Mouse (Mus musculus): Measurements from ENCODE around the gene Gm5475. TPM values are rescaled to one million over a fixed set of nuclear protein-coding genes. Genes with fewer than 3 reads are reported as not detected.
"Not testable (repeated sequence)": the region's sequence is repeated elsewhere in the genome, so short reads cannot be mapped to it uniquely, and the experiment has no call there.

Gene Gm5475
- total RNA-seq (2014; rRNA removed) (0.08 TPM in 1 of 2 replicates, not detected in the other), polyA plus RNA-seq (2015; fragmentation: Nextera tagmentation; extraction: Ambion mirVana) (0.09 and 0.10 TPM in 2 replicates)

DNA sequence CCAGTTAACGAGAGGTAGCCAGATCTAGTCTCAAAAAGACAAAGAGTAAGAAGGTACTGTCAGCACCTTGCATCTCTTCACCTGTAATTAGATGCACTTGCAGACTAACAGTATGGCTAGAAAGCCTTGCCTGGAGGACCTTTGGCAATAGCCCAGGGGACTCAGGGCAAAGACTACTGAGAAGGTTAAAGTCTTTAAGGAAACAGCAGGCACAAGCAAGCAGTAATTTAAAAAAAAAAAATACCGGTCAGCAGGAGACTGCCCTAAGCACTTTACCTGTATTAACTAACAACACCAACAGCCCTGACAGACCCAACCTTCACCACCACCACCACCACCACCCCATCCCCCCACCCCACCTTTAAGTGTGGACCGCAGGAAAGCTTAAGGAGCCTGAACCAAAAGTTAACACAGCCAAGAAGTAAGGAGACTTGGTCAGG is at the start of gene Gm5475:
Gene Gm5475, plus strand, starts transcription at position 390 of the 440 bp plus-strand sequence.
- Histone ChIP-seq H3K4me1 (ENCODE audit: insufficient read depth) (peaks cover 12% of the 10 kb centered on the region; the same call in 1 of the 2 replicates), H3K4me3 (ENCODE audit: low read depth, low read length) (peak within 1 kb of the TSS; percentile 93), H3K4me2 (ENCODE audit: low read depth) (peak within 1 kb of the TSS; percentile 93), H3K9ac (peak within 1 kb of the TSS; percentile 77), H3K27ac (ENCODE audit: low read depth, low read length) (peak within 1 kb of the TSS; percentile 57; the same call in 1 of the 2 replicates), H3K27me3 (ENCODE audit: insufficient read depth, low read length) (peaks cover 20% of the 10 kb centered on the region)
- 23% methylated on average over 3 of the region's 3 CpGs for WGBS
- ATAC-seq; DNase-seq; H3K36me3 ChIP-seq (ENCODE audit: insufficient read depth); H3K9me3 ChIP-seq (ENCODE audit: low read length): not testable (repeated sequence)

DNA sequence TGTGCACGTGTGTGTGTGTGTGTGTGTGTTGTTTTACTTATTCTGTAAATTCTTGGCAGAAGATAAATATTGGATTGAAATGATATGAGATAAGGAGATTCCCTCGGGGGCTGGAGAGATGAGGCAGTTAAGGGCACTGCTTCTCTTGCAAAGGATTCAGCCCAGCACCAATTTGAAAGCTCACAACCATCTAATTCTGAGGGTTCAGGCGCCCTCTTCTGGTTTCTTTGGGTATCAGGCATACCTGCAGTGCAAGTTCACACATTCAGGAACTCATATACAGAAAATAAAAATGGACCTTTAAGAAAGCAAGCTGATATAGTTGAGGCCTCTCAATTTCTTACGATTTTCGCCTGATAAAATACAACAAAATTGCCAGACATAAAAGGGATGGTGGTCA is 46.9 kb upstream of the Gm5475 start:
- H3K4me1 ChIP-seq (ENCODE audit: insufficient read depth), result no peaks in the 10 kb centered on the region
- no peaks in the 10 kb centered on the region for H3K27me3 ChIP-seq (ENCODE audit: insufficient read depth, low read length)
- no peaks in the 10 kb centered on the region for H3K9me3 ChIP-seq (ENCODE audit: low read length)
- 36% methylated on average over 5 of the region's 5 CpGs for WGBS
- no peak overlapping the region for H3K27ac ChIP-seq (ENCODE audit: low read depth, low read length)
- DNase-seq, result peak; percentile 82
- H3K4me3 ChIP-seq (ENCODE audit: low read depth, low read length), result no peak overlapping the region
- ATAC-seq, result peak; percentile 51; the same call in 1 of the 2 replicates
- H3K9ac ChIP-seq, result no peak overlapping the region
- H3K36me3 ChIP-seq (ENCODE audit: insufficient read depth), result no peaks in the 10 kb centered on the region
- TF ChIP-seq CTCF (IDR thresholded peaks at IDR 0.05; ENCODE audit: low read depth), result peak; percentile 75
- H3K4me2 ChIP-seq (ENCODE audit: low read depth), result no peak overlapping the region

GRCm38 (mm10) chr15:100377847-100378505 is 44.0 kb upstream of the Gm5475 start:
- TF ChIP-seq CTCF (IDR thresholded peaks at IDR 0.05; ENCODE audit: low read depth), result peak; percentile 35
- not testable (repeated sequence) for H3K9me3 ChIP-seq (ENCODE audit: low read length); H3K27me3 ChIP-seq (ENCODE audit: insufficient read depth, low read length); DNase-seq; H3K4me3 ChIP-seq (ENCODE audit: low read depth, low read length); H3K36me3 ChIP-seq (ENCODE audit: insufficient read depth); H3K4me1 ChIP-seq (ENCODE audit: insufficient read depth); H3K27ac ChIP-seq (ENCODE audit: low read depth, low read length); H3K4me2 ChIP-seq (ENCODE audit: low read depth); H3K9ac ChIP-seq
- ATAC-seq, result peak; percentile 65; the same call in 1 of the 2 replicates
- 14% methylated on average over 3 of the region's 9 CpGs for WGBS

DNA sequence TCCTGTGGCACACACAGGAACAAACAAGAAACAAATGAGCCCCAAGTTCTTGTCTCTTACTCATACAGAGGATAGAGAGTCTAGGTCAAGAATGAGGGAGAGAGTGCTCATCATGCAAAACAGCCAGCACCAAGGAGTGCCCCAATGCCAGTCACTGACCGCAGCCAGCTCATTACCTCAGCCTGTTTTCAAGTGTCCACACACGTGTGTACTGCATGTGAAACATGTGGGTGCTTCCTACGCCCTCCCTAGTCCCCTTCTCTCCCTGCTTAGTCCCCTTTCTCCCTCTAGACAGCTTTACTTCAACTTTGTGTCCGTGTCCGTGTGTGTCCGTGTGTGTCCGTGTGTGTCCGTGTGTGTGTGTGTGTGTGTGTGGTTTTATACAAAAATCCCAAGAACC is 42.3 kb upstream of the Gm5475 start:
- H3K4me2 ChIP-seq (ENCODE audit: low read depth), result no peak overlapping the region
- no peaks in the 10 kb centered on the region for H3K4me1 ChIP-seq (ENCODE audit: insufficient read depth)
- H3K4me3 ChIP-seq (ENCODE audit: low read depth, low read length), result no peak overlapping the region
- H3K9ac ChIP-seq, result no peak overlapping the region
- H3K27ac ChIP-seq (ENCODE audit: low read depth, low read length), result no peak overlapping the region
- H3K27me3 ChIP-seq (ENCODE audit: insufficient read depth, low read length), result no peaks in the 10 kb centered on the region
- no peak for TF ChIP-seq CTCF (IDR thresholded peaks at IDR 0.05; ENCODE audit: low read depth)
- no peaks in the 10 kb centered on the region for H3K9me3 ChIP-seq (ENCODE audit: low read length)
- H3K36me3 ChIP-seq (ENCODE audit: insufficient read depth), result no peaks in the 10 kb centered on the region
- ATAC-seq (no peak), DNase-seq (no peak)
- WGBS, result 82% methylated on average over 8 of the region's 8 CpGs

GRCm38 (mm10) chr15:100380104-100380503 is 41.8 kb upstream of the Gm5475 start:
- H3K4me3 ChIP-seq (ENCODE audit: low read depth, low read length), result no peak overlapping the region
- H3K9me3 ChIP-seq (ENCODE audit: low read length), result no peaks in the 10 kb centered on the region
- no peak overlapping the region for H3K4me2 ChIP-seq (ENCODE audit: low read depth)
- TF ChIP-seq CTCF (IDR thresholded peaks at IDR 0.05; ENCODE audit: low read depth), result no peak
- H3K27ac ChIP-seq (ENCODE audit: low read depth, low read length), result no peak overlapping the region
- no peak for DNase-seq
- no peaks in the 10 kb centered on the region for H3K36me3 ChIP-seq (ENCODE audit: insufficient read depth)
- H3K4me1 ChIP-seq (ENCODE audit: insufficient read depth), result no peaks in the 10 kb centered on the region
- ATAC-seq, result no peak
- no peaks in the 10 kb centered on the region for H3K27me3 ChIP-seq (ENCODE audit: insufficient read depth, low read length)
- 67% methylated on average over 2 of the region's 2 CpGs for WGBS
- no peak overlapping the region for H3K9ac ChIP-seq

GRCm38 (mm10) chr15:100385705-100386104 is 36.2 kb upstream of the Gm5475 start:
- no peak overlapping the region for H3K4me3 ChIP-seq (ENCODE audit: low read depth, low read length)
- H3K9me3 ChIP-seq (ENCODE audit: low read length), result no peaks in the 10 kb centered on the region
- no peak overlapping the region for H3K4me2 ChIP-seq (ENCODE audit: low read depth)
- DNase-seq (no peak), ATAC-seq (no peak)
- H3K36me3 ChIP-seq (ENCODE audit: insufficient read depth), result no peaks in the 10 kb centered on the region
- H3K27ac ChIP-seq (ENCODE audit: low read depth, low read length), result no peak overlapping the region
- H3K9ac ChIP-seq, result no peak overlapping the region
- H3K27me3 ChIP-seq (ENCODE audit: insufficient read depth, low read length), result no peaks in the 10 kb centered on the region
- WGBS, result 88% methylated on average over 9 of the region's 9 CpGs
- no peaks in the 10 kb centered on the region for H3K4me1 ChIP-seq (ENCODE audit: insufficient read depth)
- TF ChIP-seq CTCF (IDR thresholded peaks at IDR 0.05; ENCODE audit: low read depth), result no peak

DNA sequence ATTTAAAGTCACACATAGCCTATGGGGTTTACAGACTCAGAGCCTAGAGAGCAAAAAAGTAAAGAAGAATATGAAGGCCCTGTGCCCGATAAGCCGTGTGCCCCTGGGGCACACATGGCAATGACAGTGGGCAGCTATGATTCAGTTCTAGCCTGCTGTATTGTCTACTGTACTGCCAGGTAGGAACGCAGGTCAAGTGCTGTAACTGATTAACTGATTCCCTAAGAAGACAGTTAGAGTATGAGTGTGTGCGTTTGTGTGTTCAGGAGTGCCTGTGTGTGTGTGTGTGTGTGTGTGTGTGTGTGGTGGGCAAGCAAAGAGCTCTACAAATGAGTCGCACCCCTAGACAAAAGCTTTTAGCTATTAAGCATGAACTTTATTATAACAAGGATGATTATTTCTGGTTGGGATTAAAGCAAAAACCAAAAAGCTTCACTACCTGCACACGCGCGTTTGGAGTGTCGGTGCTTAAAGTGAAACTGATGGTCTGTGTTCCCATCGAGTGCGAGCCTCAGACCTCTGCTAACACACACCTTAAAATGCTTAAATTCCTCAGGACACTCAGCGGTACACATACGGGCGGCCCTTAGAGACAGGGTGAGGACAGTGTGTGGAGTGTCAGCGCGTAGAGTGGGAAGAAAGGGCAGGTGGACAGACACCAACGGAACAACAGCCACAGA is 34.3 kb upstream of the Gm5475 start:
- Histone ChIP-seq H3K9ac (no peak overlapping the region), H3K4me1 (ENCODE audit: insufficient read depth) (no peaks in the 10 kb centered on the region), H3K9me3 (ENCODE audit: low read length) (no peaks in the 10 kb centered on the region), H3K4me2 (ENCODE audit: low read depth) (no peak overlapping the region), H3K27ac (ENCODE audit: low read depth, low read length) (no peak overlapping the region), H3K36me3 (ENCODE audit: insufficient read depth) (0 out of 2 replicates have a peak, but pooled peaks cover 6% of the 10 kb centered on the region), H3K4me3 (ENCODE audit: low read depth, low read length) (no peak overlapping the region), H3K27me3 (ENCODE audit: insufficient read depth, low read length) (no peaks in the 10 kb centered on the region)
- 93% methylated on average over 17 of the region's 17 CpGs for WGBS
- no peak for TF ChIP-seq CTCF (IDR thresholded peaks at IDR 0.05; ENCODE audit: low read depth)
- DNase-seq, result no peak
- ATAC-seq, result no peak
